Mouse (Mus musculus) forebrain, embryonic 11.5 days (tissue): ENCODE measurements at regions not wholly inside any gene's neighbourhood (a gene's known extent, or its start where the extent isn't known, plus 50 kb on each side); places are given as distances from the start of the nearest gene placed in this dataset.

ENCODE experiments used
- ATAC-seq: fragments of 200-750 bp; cut with Nextera tagmentation; replicated peaks from 2 replicates; pipeline ENCODE4 v1.8.0; 2017; ENCODE audit warnings: moderate TSS enrichment; ENCODE audit not compliant: low FRiP score
- DNase-seq: peaks from one replicate; pipeline ENCODE4 v3.0.0-alpha.2; 2017; ENCODE audit warnings: low spot score
- H3K27ac ChIP-seq: fragments of 300-500 bp; sonication (generic); 2 replicates; pipeline ENCODE4 v1.5.1; 2014; ENCODE audit warnings: low read depth, low read length
- H3K27me3 ChIP-seq: fragments of 300-500 bp; sonication (generic); 2 replicates; pipeline ENCODE4 v1.6.1; 2014; ENCODE audit warnings: mild to moderate bottlenecking, low read length, mixed read lengths; ENCODE audit not compliant: control insufficient read depth, insufficient read depth
- H3K36me3 ChIP-seq: fragments of 300-500 bp; sonication (generic); 2 replicates; pipeline ENCODE4 v1.6.1; 2014; ENCODE audit warnings: mild to moderate bottlenecking, low read length, moderate library complexity, mixed read lengths; ENCODE audit not compliant: control insufficient read depth, insufficient read depth
- H3K4me1 ChIP-seq: fragments of 300-500 bp; sonication (generic); replicated peaks from 2 replicates; pipeline ENCODE4 v1.6.1; 2014; ENCODE audit warnings: low read length, mixed read lengths; ENCODE audit not compliant: control insufficient read depth, insufficient read depth
- H3K4me2 ChIP-seq: fragments of 300-500 bp; sonication (generic); 2 replicates; pipeline ENCODE4 v1.6.1; 2014; ENCODE audit warnings: low read depth, mild to moderate bottlenecking, low read length, moderate library complexity, mixed read lengths; ENCODE audit not compliant: severe bottlenecking
- H3K4me3 ChIP-seq: fragments of 300-500 bp; sonication (generic); 2 replicates; pipeline ENCODE4 v1.5.1; 2014; ENCODE audit warnings: low read depth, low read length
- H3K9ac ChIP-seq: fragments of 300-500 bp; sonication (generic); 2 replicates; pipeline ENCODE4 v1.6.1; 2014; ENCODE audit warnings: low read length
- H3K9me3 ChIP-seq: fragments of 300-500 bp; sonication (generic); 2 replicates; pipeline ENCODE4 v1.6.1; 2016; ENCODE audit warnings: low read length, mixed read lengths; ENCODE audit not compliant: control insufficient read depth

GRCm38 (mm10) chr6:73868683-73869082, 399.2 kb upstream of the 4931417E11Rik start:
- H3K4me3 ChIP-seq, result no peak overlapping the region
- H3K9me3 ChIP-seq, result no peaks in the 10 kb centered on the region
- no peak overlapping the region for H3K4me2 ChIP-seq
- H3K36me3 ChIP-seq, result no peaks in the 10 kb centered on the region
- ATAC-seq (no peak), DNase-seq (no peak)
- H3K27ac ChIP-seq, result no peak overlapping the region
- H3K9ac ChIP-seq, result no peak overlapping the region
- H3K4me1 ChIP-seq, result no peaks in the 10 kb centered on the region
- H3K27me3 ChIP-seq, result no peaks in the 10 kb centered on the region
